Mouse (Mus musculus) forebrain, postnatal 0 days (tissue): Measurements from ENCODE around the gene Ces2h. TPM values are rescaled to one million over a fixed set of nuclear protein-coding genes. Genes with fewer than 3 reads are reported as not detected.

ENCODE experiments used
- ATAC-seq: fragments of 200-750 bp; cut with Nextera tagmentation; 2 replicates; pipeline ENCODE4 v1.8.0; 2017; ENCODE audit warnings: mild to moderate bottlenecking, moderate library complexity
- DNase-seq: peaks from one replicate; pipeline ENCODE4 v3.0.0-alpha.2; 2015
- H3K27ac ChIP-seq: fragments of 300-500 bp; sonication (generic); 2 replicates; pipeline ENCODE4 v1.5.1; 2014; ENCODE audit warnings: low read depth, mild to moderate bottlenecking, antibody characterized with exemption, low read length, moderate library complexity, mixed read lengths
- H3K27me3 ChIP-seq: fragments of 300-500 bp; sonication (generic); 2 replicates; pipeline ENCODE4 v1.6.1; 2014; ENCODE audit warnings: mild to moderate bottlenecking, low read length, mixed read lengths; ENCODE audit not compliant: insufficient read depth
- H3K36me3 ChIP-seq: fragments of 300-500 bp; sonication (generic); 2 replicates; pipeline ENCODE4 v1.6.1; 2014; ENCODE audit warnings: mild to moderate bottlenecking, moderate library complexity; ENCODE audit not compliant: insufficient read depth
- H3K4me1 ChIP-seq: fragments of 300-500 bp; sonication (generic); 2 replicates; pipeline ENCODE4 v1.6.1; 2014; ENCODE audit warnings: antibody characterized with exemption; ENCODE audit not compliant: insufficient read depth
- H3K4me2 ChIP-seq: fragments of 300-500 bp; sonication (generic); 2 replicates; pipeline ENCODE4 v1.6.1; 2014; ENCODE audit warnings: low read depth, mild to moderate bottlenecking, moderate library complexity
- H3K4me3 ChIP-seq: fragments of 300-500 bp; sonication (generic); 2 replicates; pipeline ENCODE4 v1.5.1; 2014; ENCODE audit warnings: low read depth, low read length, mixed read lengths
- H3K9ac ChIP-seq: fragments of 300-500 bp; sonication (generic); 2 replicates; pipeline ENCODE4 v1.6.1; 2014; ENCODE audit warnings: mild to moderate bottlenecking
- H3K9me3 ChIP-seq: fragments of 300-500 bp; sonication (generic); 2 replicates; pipeline ENCODE4 v1.6.1; 2016; ENCODE audit warnings: low read length
- CTCF ChIP-seq: sonication (generic); IDR thresholded peaks from 2 replicates; pipeline ENCODE4 v1.5.1; 2016; ENCODE audit warnings: antibody characterized with exemption, control low read depth, low read depth
- polyA plus RNA-seq: library from polyadenylated mRNA; unstranded; fragments of >200 nt; fragmentation: Nextera tagmentation; extraction: Ambion mirVana; gene quantifications from 2 replicates; pipeline ENCODE4 v1.2.1, GENCODE M21; 2015
- total RNA-seq: library from RNA; depleted of rRNA; stranded (reverse); fragments of >200 nt; gene quantifications from 2 replicates; pipeline ENCODE4 v1.2.3, GENCODE M21; 2014; rRNA removed

Ces2h gene
- total and polyA plus RNA-seq, 2 experiments from 2014 or later: not detected

- TF ChIP-seq CTCF: no peak
- ATAC-seq: no peak
- no peaks in the 10 kb centered on the region for H3K9me3 ChIP-seq
- DNase-seq: no peak
- H3K4me1 ChIP-seq: no peaks in the 10 kb centered on the region
- H3K27ac ChIP-seq: no peak overlapping the region
- no peak overlapping the region for H3K4me2 ChIP-seq
- H3K36me3 ChIP-seq: no peaks in the 10 kb centered on the region
- H3K4me3 ChIP-seq: no peak overlapping the region
- no peaks in the 10 kb centered on the region for H3K27me3 ChIP-seq
- no peak overlapping the region for H3K9ac ChIP-seq
Observed at GRCm38 (mm10) chr8:105068971-105069370, 68.3 kb downstream of the Ces2h start.

Other genes with a start within 250 kb of the Ces2h start
- 0.23 TPM in 1 of 2 replicates, not detected in the other for gene Ces2b, start 169.3 kb upstream of the Ces2h start, total RNA-seq
- gene Ces2b, start 169.3 kb upstream of the Ces2h start, polyA plus RNA-seq: 0.14 TPM in 1 of 2 replicates, not detected in the other
- not detected in 2 replicates for gene Ces2c, start 153.8 kb upstream of the Ces2h start, total RNA-seq
- 0.16 TPM in 1 of 2 replicates, not detected in the other for gene Ces2c, start 153.8 kb upstream of the Ces2h start, polyA plus RNA-seq
- not detected in 2 replicates for gene Ces2e, start 74.6 kb upstream of the Ces2h start, total RNA-seq
- gene Ces2e, start 74.6 kb upstream of the Ces2h start, polyA plus RNA-seq: not detected in 2 replicates
- gene Ces2f, start 53.5 kb upstream of the Ces2h start, total RNA-seq: not detected in 2 replicates
- gene Ces2f, start 53.5 kb upstream of the Ces2h start, polyA plus RNA-seq: not detected in 2 replicates
- gene Ces2g, start 39.1 kb upstream of the Ces2h start, total RNA-seq: 0.31 and 0.76 TPM in 2 replicates
- gene Ces2g, start 39.1 kb upstream of the Ces2h start, polyA plus RNA-seq: 0.08 and 0.20 TPM in 2 replicates
- gene Ces3a, start 47.7 kb downstream of the Ces2h start, total RNA-seq: not detected in 2 replicates
- gene Ces3a, start 47.7 kb downstream of the Ces2h start, polyA plus RNA-seq: not detected in 2 replicates
- not detected in 2 replicates for gene Ces3b, start 82.9 kb downstream of the Ces2h start, total RNA-seq
- not detected in 2 replicates for gene Ces3b, start 82.9 kb downstream of the Ces2h start, polyA plus RNA-seq
- 0.10 TPM in 1 of 2 replicates, not detected in the other for gene Ces4a, start 130.9 kb downstream of the Ces2h start, total RNA-seq
- gene Ces4a, start 130.9 kb downstream of the Ces2h start, polyA plus RNA-seq: 0.05 TPM in 1 of 2 replicates, not detected in the other
- 56.4 and 65.6 TPM in 2 replicates for gene Cbfb, start 169.8 kb downstream of the Ces2h start, total RNA-seq
- 23.5 and 29.9 TPM in 2 replicates for gene Cbfb, start 169.8 kb downstream of the Ces2h start, polyA plus RNA-seq
- gene D230025D16Rik, start 224.3 kb downstream of the Ces2h start, total RNA-seq: 37.1 and 40.7 TPM in 2 replicates
- 22.0 and 25.5 TPM in 2 replicates for gene D230025D16Rik, start 224.3 kb downstream of the Ces2h start, polyA plus RNA-seq